Mouse (Mus musculus) limb, embryonic 14.5 days (tissue): ENCODE measurements at regions not wholly inside any gene's neighbourhood (a gene's known extent, or its start where the extent isn't known, plus 50 kb on each side); places are given as distances from the start of the nearest gene placed in this dataset.
"Not testable (repeated sequence)": the region's sequence is repeated elsewhere in the genome, so short reads cannot be mapped to it uniquely, and the experiment has no call there.

Experiments
- ATAC-seq: fragments of 200-750 bp; cut with Nextera tagmentation; 2 replicates; pipeline ENCODE4 v1.8.0; 2017; ENCODE audit warnings: low read depth, moderate number of reproducible peaks, moderate TSS enrichment; ENCODE audit not compliant: low FRiP score
- DNase-seq: peaks from one replicate; pipeline ENCODE4 v3.0.0-alpha.2; 2015; ENCODE audit warnings: low spot score
- H3K27ac ChIP-seq: fragments of 300-500 bp; sonication (generic); replicated peaks from 2 replicates; pipeline ENCODE4 v1.5.1; 2014; ENCODE audit warnings: low read depth, mild to moderate bottlenecking, low read length, moderate library complexity, mixed read lengths
- H3K27me3 ChIP-seq: fragments of 300-500 bp; sonication (generic); 2 replicates; pipeline ENCODE4 v1.6.1; 2014; ENCODE audit warnings: low read length, mixed read lengths; ENCODE audit not compliant: control insufficient read depth, insufficient read depth
- H3K36me3 ChIP-seq: fragments of 300-500 bp; sonication (generic); 2 replicates; pipeline ENCODE4 v1.6.1; 2014; ENCODE audit warnings: mild to moderate bottlenecking, low read length, moderate library complexity, mixed read lengths; ENCODE audit not compliant: control insufficient read depth, insufficient read depth
- H3K4me1 ChIP-seq: fragments of 300-500 bp; sonication (generic); 2 replicates; pipeline ENCODE4 v1.6.1; 2014; ENCODE audit warnings: antibody characterized with exemption, low read length, mixed read lengths; ENCODE audit not compliant: control insufficient read depth, insufficient read depth
- H3K4me2 ChIP-seq: fragments of 300-500 bp; sonication (generic); replicated peaks from 2 replicates; pipeline ENCODE4 v1.6.1; 2014; ENCODE audit warnings: low read depth, mild to moderate bottlenecking, low read length, moderate library complexity; ENCODE audit not compliant: severe bottlenecking
- H3K4me3 ChIP-seq: fragments of 300-500 bp; sonication (generic); replicated peaks from 2 replicates; pipeline ENCODE4 v1.5.1; 2014; ENCODE audit warnings: low read length
- H3K9ac ChIP-seq: fragments of 300-500 bp; sonication (generic); 2 replicates; pipeline ENCODE4 v1.6.1; 2014; ENCODE audit warnings: mild to moderate bottlenecking, low read depth, low read length, moderate library complexity; ENCODE audit not compliant: severe bottlenecking
- H3K9me3 ChIP-seq: fragments of 300-500 bp; sonication (generic); 2 replicates; pipeline ENCODE4 v1.6.1; 2016; ENCODE audit warnings: low read length; ENCODE audit not compliant: control insufficient read depth
- POLR2A ChIP-seq: fragments of 200-500 bp; IDR thresholded peaks from 2 replicates; pipeline ENCODE4 v1.8.0; 2012; ENCODE audit warnings: inconsistent platforms, mild to moderate bottlenecking, moderate library complexity, borderline replicate concordance; ENCODE audit not compliant: insufficient read depth, insufficient read length; ENCODE audit errors: extremely low read depth
- WGBS: fragments of 180-500 bp; shearing (Covaris S2); extraction: QIAGEN DNeasy Blood & Tissue Kit; methylation state at CpG from one replicate; pipeline ENCODE4 v1.1.7; 2014; 5-methylcytosine and 5-hydroxymethylcytosine counted together

DNA sequence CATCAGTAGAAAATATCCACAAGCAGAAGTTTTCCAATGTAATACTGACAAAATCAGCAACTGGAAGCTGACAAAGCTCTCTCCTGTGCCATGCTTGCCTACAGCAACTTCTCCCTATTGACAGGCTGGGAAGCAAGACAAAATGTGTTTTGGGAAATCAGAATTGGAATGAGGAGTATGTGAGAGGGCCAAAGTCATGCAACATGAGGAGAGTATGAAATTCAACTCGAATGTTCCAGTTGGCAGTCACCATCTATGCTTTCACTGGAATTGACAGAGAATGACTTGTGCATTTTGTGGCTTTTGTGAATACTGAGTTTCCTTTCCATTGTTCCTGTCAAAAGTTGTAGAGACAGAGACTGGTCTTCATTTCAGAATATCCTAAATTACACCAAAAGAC lies 409.7 kb downstream of the Car8 start:
- TF ChIP-seq POLR2A: no peak

DNA sequence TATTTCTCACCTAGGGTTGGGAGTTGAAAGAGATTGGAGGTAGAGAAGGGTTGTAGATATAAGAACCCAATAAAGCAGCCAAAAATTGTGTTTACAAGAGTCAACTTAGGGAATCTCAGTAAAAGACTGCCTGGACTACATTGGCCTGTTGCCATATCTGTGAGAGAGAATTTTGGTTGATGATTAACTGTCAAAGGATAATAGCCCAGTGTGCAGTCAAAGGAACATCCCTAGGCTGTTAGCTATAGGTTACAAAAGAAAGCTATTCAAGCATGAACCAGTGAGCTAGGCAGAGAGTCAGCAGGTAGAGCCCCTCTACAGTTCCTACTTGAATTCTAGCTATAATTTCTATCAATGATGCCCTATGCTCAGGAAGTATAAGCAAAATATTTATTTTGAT lies 419.0 kb downstream of the Car8 start:
- H3K9ac ChIP-seq: no peak overlapping the region
- no peaks in the 10 kb centered on the region for H3K27me3 ChIP-seq
- H3K4me3 ChIP-seq: no peak overlapping the region
- ATAC-seq (no peak), DNase-seq (no peak)
- TF ChIP-seq POLR2A: no peak
- H3K36me3 ChIP-seq: no peaks in the 10 kb centered on the region
- H3K9me3 ChIP-seq: no peaks in the 10 kb centered on the region
- no peak overlapping the region for H3K4me2 ChIP-seq
- no peak overlapping the region for H3K27ac ChIP-seq
- H3K4me1 ChIP-seq: no peaks in the 10 kb centered on the region

More for the DNA sequence above, 409.7 kb downstream of the Car8 start:
- no peak overlapping the region for H3K4me2 ChIP-seq
- H3K36me3 ChIP-seq: no peaks in the 10 kb centered on the region
- H3K9ac ChIP-seq: no peak overlapping the region
- H3K27me3 ChIP-seq: no peaks in the 10 kb centered on the region
- no peaks in the 10 kb centered on the region for H3K9me3 ChIP-seq
- no peaks in the 10 kb centered on the region for H3K4me1 ChIP-seq
- ATAC-seq (no peak), DNase-seq (no peak)
- 70% methylated on average over 1 of the region's 1 CpGs for WGBS
- H3K4me3 ChIP-seq: no peak overlapping the region
- H3K27ac ChIP-seq: no peak overlapping the region

DNA sequence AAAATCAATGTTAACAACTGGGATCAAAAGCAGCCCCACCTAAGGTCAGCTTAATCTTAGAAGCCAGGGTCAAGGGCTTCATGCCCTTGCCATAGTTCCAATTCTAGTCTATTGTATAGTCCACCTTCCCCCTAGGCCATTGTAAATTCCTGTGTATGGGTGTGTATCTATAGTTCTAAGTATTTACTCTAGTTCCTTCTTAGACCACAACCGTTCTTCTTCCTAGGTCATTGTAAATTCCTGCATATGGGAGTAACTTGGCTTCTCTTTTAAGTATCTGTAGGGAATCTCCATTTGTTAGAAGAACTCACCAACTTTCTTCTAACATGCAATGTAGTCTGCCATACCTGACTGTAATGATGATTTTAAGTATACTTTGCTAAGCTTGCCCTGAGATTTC lies 461.1 kb downstream of the Car8 start:
- H3K4me2 ChIP-seq, H3K4me3 ChIP-seq, H3K9ac ChIP-seq, H3K27ac ChIP-seq, DNase-seq, ATAC-seq, H3K4me1 ChIP-seq, H3K36me3 ChIP-seq, H3K9me3 ChIP-seq, H3K27me3 ChIP-seq: not testable (repeated sequence)
- 81% methylated on average over 1 of the region's 1 CpGs for WGBS

DNA sequence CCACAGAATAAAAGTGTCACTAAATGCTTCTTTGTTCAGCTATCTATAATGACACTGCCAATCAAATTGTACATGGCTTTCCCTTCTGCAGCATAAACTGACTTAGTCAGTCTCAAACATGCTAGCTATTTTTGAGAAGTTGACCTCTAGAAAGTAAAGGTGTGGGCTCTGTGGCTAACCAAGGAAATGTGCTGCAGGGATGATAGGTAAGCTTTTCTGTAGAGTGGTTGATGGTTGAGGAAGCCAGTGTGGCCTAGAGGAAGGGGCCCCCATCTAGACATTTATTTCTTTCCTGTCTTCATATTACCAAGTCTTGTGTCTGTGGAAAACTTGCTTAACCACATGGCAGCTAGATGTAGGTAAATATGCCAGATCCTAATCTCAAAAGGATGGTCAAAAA lies 483.4 kb downstream of the Car8 start:
- no peaks in the 10 kb centered on the region for H3K9me3 ChIP-seq
- no peak for ATAC-seq
- H3K4me3 ChIP-seq: no peak overlapping the region
- no peak overlapping the region for H3K9ac ChIP-seq
- no peak overlapping the region for H3K27ac ChIP-seq
- no peaks in the 10 kb centered on the region for H3K4me1 ChIP-seq
- no peaks in the 10 kb centered on the region for H3K27me3 ChIP-seq
- no peak for DNase-seq
- no peak for TF ChIP-seq POLR2A
- H3K4me2 ChIP-seq: no peak overlapping the region
- H3K36me3 ChIP-seq: no peaks in the 10 kb centered on the region

DNA sequence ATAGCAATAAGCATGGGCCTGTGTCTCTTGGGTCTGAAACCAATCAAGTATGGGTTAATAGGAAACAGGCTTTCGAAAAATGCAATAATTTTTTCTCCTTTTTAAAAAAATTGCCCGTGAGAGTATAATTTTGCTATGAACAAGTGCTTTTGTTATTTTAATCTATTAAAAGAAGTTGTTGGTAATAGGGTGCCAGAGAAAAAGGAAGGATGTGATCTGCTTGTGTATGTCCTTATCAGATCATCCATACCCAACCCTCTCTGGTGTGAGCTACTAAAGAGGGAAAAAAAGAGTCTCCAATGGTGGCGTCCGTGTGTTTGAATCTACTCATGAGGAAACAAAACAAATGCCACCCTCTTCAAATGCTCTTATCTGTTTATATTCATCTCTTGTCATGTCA lies 484.9 kb downstream of the Car8 start:
- DNase-seq (no peak), ATAC-seq (no peak)
- Histone ChIP-seq H3K4me3 (no peak overlapping the region), H3K27ac (no peak overlapping the region), H3K27me3 (no peaks in the 10 kb centered on the region), H3K4me2 (no peak overlapping the region), H3K36me3 (no peaks in the 10 kb centered on the region), H3K9ac (no peak overlapping the region), H3K9me3 (no peaks in the 10 kb centered on the region), H3K4me1 (no peaks in the 10 kb centered on the region)
- no peak for TF ChIP-seq POLR2A
- 65% methylated on average over 4 of the region's 4 CpGs for whole genome bisulfite sequencing

DNA sequence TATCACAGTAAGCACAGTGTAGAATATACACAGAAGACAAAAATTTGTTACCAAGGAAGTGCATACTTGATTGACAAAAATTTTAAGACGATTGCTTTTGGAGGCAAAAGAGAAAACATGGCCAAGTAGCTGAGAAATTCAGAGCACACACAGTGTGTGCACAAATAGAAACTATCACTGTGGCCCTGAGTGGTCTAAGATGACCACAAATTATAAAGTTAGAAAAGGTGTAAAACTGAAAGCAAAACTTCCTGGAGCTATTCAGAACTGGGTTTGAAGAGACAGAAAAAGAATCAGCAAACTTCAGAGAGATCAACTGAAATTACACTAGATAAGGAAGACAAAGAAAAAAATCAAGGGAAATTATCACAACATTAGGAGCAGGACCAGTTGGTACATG lies 487.6 kb downstream of the Car8 start:
- 84% methylated on average over 1 of the region's 1 CpGs for WGBS
- Histone ChIP-seq H3K36me3 (no peaks in the 10 kb centered on the region), H3K9ac (no peak overlapping the region), H3K27ac (no peak overlapping the region), H3K27me3 (no peaks in the 10 kb centered on the region), H3K9me3 (no peaks in the 10 kb centered on the region), H3K4me3 (no peak overlapping the region), H3K4me2 (no peak overlapping the region), H3K4me1 (no peaks in the 10 kb centered on the region)
- TF ChIP-seq POLR2A: no peak
- DNase-seq (no peak), ATAC-seq (no peak)
